Mouse (Mus musculus) cortical plate, adult 2 months (tissue): ENCODE results near the gene Cdh22. TPM values are rescaled to one million over a fixed set of nuclear protein-coding genes. Genes with fewer than 3 reads are reported as not detected.

Experiments used
- H3K27ac ChIP-seq: fragments of 200-500 bp; 2 replicates; pipeline ENCODE4 v1.5.1; 2012; ENCODE audit warnings: low read length, control low read depth, inconsistent platforms; ENCODE audit not compliant: insufficient read depth
- H3K4me1 ChIP-seq: fragments of 200-500 bp; 2 replicates; pipeline ENCODE4 v1.6.1; 2011; ENCODE audit warnings: low read length; ENCODE audit not compliant: control insufficient read depth, insufficient read depth
- H3K4me3 ChIP-seq: fragments of 200-500 bp; 2 replicates; pipeline ENCODE4 v1.5.1; 2011; ENCODE audit warnings: mild to moderate bottlenecking, low read length, control low read depth; ENCODE audit not compliant: insufficient read depth
- CTCF ChIP-seq: fragments of 200-500 bp; IDR thresholded peaks from 2 replicates; pipeline ENCODE4 v1.5.1; 2011; ENCODE audit warnings: mild to moderate bottlenecking, control low read depth, low read length; ENCODE audit not compliant: insufficient read depth; ENCODE audit errors: extremely low read depth
- POLR2A ChIP-seq: fragments of 200-500 bp; IDR thresholded peaks from 2 replicates; pipeline ENCODE4 v1.6.1; 2011; ENCODE audit warnings: mild to moderate bottlenecking, low read length, control low read depth; ENCODE audit not compliant: insufficient read depth; ENCODE audit errors: extremely low read depth
- polyA plus RNA-seq: library from polyadenylated mRNA; depleted of rRNA; stranded (reverse); fragments of >200 nt; gene quantifications from 2 replicates; pipeline ENCODE4 v1.2.3, GENCODE M21; 2012; rRNA removed

Gene Cdh22
- polyA plus RNA-seq, 1 experiment: 22.8 TPM

- no peak overlapping the region for H3K4me3 ChIP-seq
- no peak overlapping the region for H3K27ac ChIP-seq
- TF ChIP-seq POLR2A: no peak
- no peak for TF ChIP-seq CTCF
- peaks cover 8% of the 10 kb centered on the region for H3K4me1 ChIP-seq
These were observed 165.8 kb downstream of the Cdh22 start for GRCm38 (mm10) chr2:165068806-165069205.

GRCm38 (mm10) chr2:165064489-165064888 lies 170.2 kb downstream of the Cdh22 start:
- H3K27ac ChIP-seq: no peak overlapping the region
- no peak overlapping the region for H3K4me3 ChIP-seq
- peaks cover 3% of the 10 kb centered on the region for H3K4me1 ChIP-seq
- no peak for TF ChIP-seq CTCF
- no peak for TF ChIP-seq POLR2A

- Histone ChIP-seq H3K27ac (no peak overlapping the region), H3K4me3 (no peak overlapping the region), H3K4me1 (peaks cover 2% of the 10 kb centered on the region)
- TF ChIP-seq CTCF: no peak
- no peak for TF ChIP-seq POLR2A
These were observed 172.8 kb downstream of the Cdh22 start for GRCm38 (mm10) chr2:165061638-165062433.

Other genes starting within 250 kb of the Cdh22 start
- 48.0 and 53.1 TPM in 2 replicates for gene Ncoa5, start 200.0 kb downstream of the Cdh22 start, polyA plus RNA-seq
- 2.0 TPM in 2 replicates for gene Cd40, start 179.2 kb downstream of the Cdh22 start, polyA plus RNA-seq
- gene 1700025C18Rik, start 144.1 kb downstream of the Cdh22 start, polyA plus RNA-seq: not detected in 2 replicates
- 53.6 and 56.1 TPM in 2 replicates for gene Slc35c2, start 53.0 kb upstream of the Cdh22 start, polyA plus RNA-seq
- 139 and 153 TPM in 2 replicates for gene Elmo2, start 91.6 kb upstream of the Cdh22 start, polyA plus RNA-seq
- gene Zfp663, start 133.9 kb upstream of the Cdh22 start, polyA plus RNA-seq: 0.04 TPM in 1 of 2 replicates, not detected in the other
- gene Zfp334, start 153.4 kb upstream of the Cdh22 start, polyA plus RNA-seq: 8.7 and 9.1 TPM in 2 replicates
- not detected in 2 replicates for gene Ocstamp, start 165.6 kb upstream of the Cdh22 start, polyA plus RNA-seq
- gene Slc13a3, start 238.4 kb upstream of the Cdh22 start, polyA plus RNA-seq: 14.0 and 16.0 TPM in 2 replicates